Mouse (Mus musculus) right cerebral cortex, postnatal 4 days (tissue): ENCODE data around the gene Gm26620.

Experiments
- DNase-seq: peaks from one replicate; pipeline ENCODE4 v3.0.0-alpha.2; 2022

Gm26620 gene

GRCm38 (mm10) chr1:170871402-170871801 is 13.5 kb upstream of the Gm26620 start:
- DNase-seq = no peak

- DNase-seq = no peak
These were observed 12.9 kb upstream of the Gm26620 start for GRCm38 (mm10) chr1:170871961-170872360.

- no peak for DNase-seq
These were observed 9.2 kb upstream of the Gm26620 start for GRCm38 (mm10) chr1:170875676-170876075.

- no peak for DNase-seq
These were observed 8.0 kb upstream of the Gm26620 start for GRCm38 (mm10) chr1:170876906-170877305.

GRCm38 (mm10) chr1:170882915-170883485 is 1.9 kb upstream of the Gm26620 start:
- no peak for DNase-seq

- DNase-seq = no peak
These were observed 475 bp upstream of the Gm26620 start for GRCm38 (mm10) chr1:170884390-170884789.

- DNase-seq = no peak
These were observed 1.2 kb downstream of the Gm26620 start for GRCm38 (mm10) chr1:170886044-170886458.

- DNase-seq = no peak
These were observed 4.4 kb downstream of the Gm26620 start for GRCm38 (mm10) chr1:170889310-170889709.

GRCm38 (mm10) chr1:170891646-170892045 is 6.8 kb downstream of the Gm26620 start:
- no peak for DNase-seq

GRCm38 (mm10) chr1:170892279-170892678 is 7.4 kb downstream of the Gm26620 start:
- no peak for DNase-seq

- DNase-seq = no peak
These were observed 10.0 kb downstream of the Gm26620 start for GRCm38 (mm10) chr1:170894603-170895602.

- DNase-seq = no peak
These were observed 11.9 kb downstream of the Gm26620 start for GRCm38 (mm10) chr1:170896651-170897281.

- DNase-seq = no peak
These were observed 13.7 kb downstream of the Gm26620 start for GRCm38 (mm10) chr1:170898413-170899075.

GRCm38 (mm10) chr1:170900799-170901467 is 16.1 kb downstream of the Gm26620 start:
- DNase-seq = peak; percentile 61

- peak; percentile 93 for DNase-seq
These were observed 16.8 kb downstream of the Gm26620 start for GRCm38 (mm10) chr1:170901536-170902238.

- DNase-seq = no peak
These were observed 18.6 kb downstream of the Gm26620 start for GRCm38 (mm10) chr1:170903485-170903884.

GRCm38 (mm10) chr1:170907111-170907455 is 22.2 kb downstream of the Gm26620 start:
- no peak for DNase-seq

GRCm38 (mm10) chr1:170907456-170908191 is 22.8 kb downstream of the Gm26620 start:
- DNase-seq = peak; percentile 44

- DNase-seq = peak; percentile 7
These were observed 23.5 kb downstream of the Gm26620 start for GRCm38 (mm10) chr1:170908341-170908740.

GRCm38 (mm10) chr1:170911907-170912660 is 27.2 kb downstream of the Gm26620 start:
- no peak for DNase-seq
